Mouse (Mus musculus) brain, embryonic 14.5 days (tissue): ENCODE measurements at regions not wholly inside any gene's neighbourhood (a gene's known extent, or its start where the extent isn't known, plus 50 kb on each side); places are given as distances from the start of the nearest gene placed in this dataset.

ENCODE experiments used
- DNase-seq: peaks from one replicate; pipeline ENCODE4 v3.0.0-alpha.2; 2011; ENCODE audit warnings: low read depth
- CTCF ChIP-seq: fragments of 200-500 bp; IDR thresholded peaks from 2 replicates; pipeline ENCODE4 v1.5.1; 2012; ENCODE audit warnings: inconsistent platforms, mild to moderate bottlenecking, moderate library complexity, borderline replicate concordance; ENCODE audit not compliant: insufficient read depth, insufficient read length; ENCODE audit errors: extremely low read depth
- POLR2A ChIP-seq: fragments of 200-500 bp; IDR thresholded peaks from 2 replicates; pipeline ENCODE4 v1.6.1; 2012; ENCODE audit warnings: mild to moderate bottlenecking, inconsistent platforms, borderline replicate concordance; ENCODE audit not compliant: poor library complexity, insufficient read depth, insufficient read length, severe bottlenecking; ENCODE audit errors: extremely low read depth

DNA sequence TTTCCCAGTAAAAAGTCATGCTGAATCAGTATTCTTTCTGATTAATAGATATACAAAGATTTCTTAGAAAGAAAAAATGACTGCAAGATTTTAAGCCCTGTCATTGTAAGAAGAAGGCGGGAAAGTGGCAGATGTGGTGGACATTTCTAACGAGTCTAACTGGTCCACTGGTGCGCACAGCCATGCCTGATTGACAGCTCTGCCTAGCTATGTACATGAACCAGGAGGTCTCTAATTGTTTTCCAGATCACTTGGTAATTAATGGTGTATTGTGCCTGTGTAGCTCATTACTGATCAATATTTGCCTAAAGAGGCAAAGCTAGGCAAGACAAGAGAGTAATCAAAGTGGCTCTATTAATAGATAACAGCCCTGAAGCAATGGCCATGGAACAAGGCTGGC is 227.5 kb upstream of the Ndst3 start:
- TF ChIP-seq CTCF (no peak), POLR2A (no peak)
- peak; percentile 22 for DNase-seq

DNA sequence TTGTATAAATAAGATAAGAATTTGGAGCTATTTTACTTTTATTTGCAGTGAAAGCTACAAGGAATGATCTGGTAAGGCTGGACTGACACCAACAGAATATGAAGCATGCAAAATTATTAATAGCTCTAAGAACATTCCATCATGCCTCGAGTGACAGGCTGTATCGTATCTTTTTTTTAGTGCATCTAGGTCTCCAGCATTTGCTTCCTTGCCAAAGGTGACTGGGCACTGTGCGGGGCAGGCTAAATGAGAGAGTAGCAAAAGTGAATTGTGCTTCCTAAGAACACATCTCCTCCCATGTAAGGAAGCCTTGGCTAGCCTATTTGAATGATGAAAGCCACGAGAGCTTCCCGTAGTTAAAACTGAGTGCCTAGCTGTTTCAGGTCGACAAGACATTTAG is 261.5 kb upstream of the Ndst3 start:
- no peak for DNase-seq
- no peak for TF ChIP-seq POLR2A
- TF ChIP-seq CTCF = no peak

DNA sequence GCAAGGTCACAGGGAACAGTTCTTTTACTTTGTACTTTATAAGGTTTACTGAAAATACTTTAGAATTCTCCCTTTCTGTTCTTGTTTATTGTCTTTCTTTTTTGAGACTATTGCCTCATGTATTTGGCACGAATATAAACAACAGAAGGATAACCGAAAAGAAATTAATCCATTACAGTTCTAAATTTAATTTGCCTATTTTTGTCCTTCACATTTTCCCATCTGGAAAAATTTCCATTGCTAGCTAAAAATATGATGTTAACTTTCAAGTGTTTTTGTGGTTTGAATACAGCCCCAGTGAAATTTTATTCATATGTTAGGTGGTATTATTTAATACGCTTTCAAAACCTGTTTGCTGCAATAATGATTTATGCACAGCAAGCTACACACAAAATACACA is 276.7 kb upstream of the Ndst3 start:
- DNase-seq = no peak

DNA sequence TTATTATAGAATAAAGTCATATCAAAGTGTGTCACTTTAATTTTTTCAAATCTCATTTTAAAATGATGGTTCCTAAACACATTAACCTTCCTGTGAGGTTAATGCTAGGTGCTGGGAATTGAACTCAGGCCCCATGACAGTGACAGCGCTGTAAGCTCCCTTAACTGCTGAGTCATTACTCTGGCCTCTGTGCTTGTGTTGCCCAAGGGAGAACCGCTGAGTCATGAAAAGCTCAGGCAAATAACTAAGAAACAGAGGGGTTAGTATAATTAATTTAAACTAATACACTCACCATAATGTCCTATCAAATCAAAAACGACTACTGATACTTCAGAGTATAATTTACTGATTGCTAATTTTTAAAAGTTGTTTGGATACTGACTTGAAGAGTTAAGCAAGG is 281.7 kb upstream of the Ndst3 start:
- TF ChIP-seq POLR2A = no peak
- no peak for TF ChIP-seq CTCF

More for the DNA sequence above, 276.7 kb upstream of the Ndst3 start:
- TF ChIP-seq CTCF (no peak), POLR2A (no peak)

DNA sequence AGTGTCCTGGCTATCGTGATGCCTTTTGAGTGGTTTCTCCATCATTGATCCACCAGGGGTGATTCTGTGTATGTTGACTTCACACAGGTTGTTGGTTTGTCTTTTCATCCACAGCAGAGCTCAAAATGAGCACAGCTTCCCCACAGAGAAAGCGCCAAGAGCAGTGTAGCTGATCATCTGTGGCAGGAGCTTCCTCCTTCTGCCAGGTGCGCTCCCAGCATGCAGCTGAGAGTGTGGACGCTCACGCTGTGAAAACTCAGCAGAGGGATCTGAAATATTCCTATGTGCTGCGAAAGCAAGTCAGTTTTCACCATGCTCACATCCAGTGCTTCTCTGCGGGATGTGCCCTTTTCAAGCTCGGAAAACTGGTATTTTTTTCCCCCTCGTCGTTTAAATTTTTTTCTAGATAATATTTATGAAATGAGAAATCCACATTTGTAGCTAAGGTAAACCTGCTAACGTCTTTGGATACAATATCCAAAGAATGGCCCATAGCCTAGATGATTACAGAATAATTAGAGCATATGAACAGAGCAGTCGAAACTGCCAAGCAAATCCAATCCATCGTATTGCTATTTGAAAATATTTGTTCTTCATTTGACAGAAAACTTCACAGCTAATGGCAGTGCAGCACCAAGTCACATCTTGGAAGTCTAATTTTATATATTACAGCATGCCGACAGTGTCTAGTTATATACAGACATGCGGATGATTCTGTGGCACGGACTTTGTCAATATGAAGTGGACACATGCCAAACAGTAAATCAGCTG is 283.3 kb upstream of the Ndst3 start:
- TF ChIP-seq POLR2A (no peak), CTCF (no peak)
- DNase-seq = peak; percentile 69

More for the DNA sequence above, 281.7 kb upstream of the Ndst3 start:
- no peak for DNase-seq

DNA sequence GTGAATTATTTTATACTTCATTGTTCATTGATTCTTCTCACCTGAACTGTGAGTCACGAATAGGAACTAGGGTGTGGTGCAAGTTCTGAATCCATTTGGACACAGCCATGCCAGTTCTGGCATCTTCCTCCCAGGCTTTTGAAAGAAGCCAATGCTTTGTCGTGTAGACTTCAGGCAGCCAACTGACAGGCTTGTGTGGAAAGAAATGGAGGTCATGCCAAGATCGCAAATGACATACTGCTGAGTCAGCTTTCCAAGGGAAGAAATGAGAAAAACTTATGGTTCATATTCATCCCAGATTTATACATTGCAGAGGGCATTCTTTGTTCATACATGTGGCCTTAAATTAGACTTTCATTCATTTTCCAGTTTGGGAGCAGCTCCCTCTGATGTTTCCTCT is 285.8 kb upstream of the Ndst3 start:
- peak; percentile 62 for DNase-seq
- TF ChIP-seq POLR2A (no peak), CTCF (no peak)

DNA sequence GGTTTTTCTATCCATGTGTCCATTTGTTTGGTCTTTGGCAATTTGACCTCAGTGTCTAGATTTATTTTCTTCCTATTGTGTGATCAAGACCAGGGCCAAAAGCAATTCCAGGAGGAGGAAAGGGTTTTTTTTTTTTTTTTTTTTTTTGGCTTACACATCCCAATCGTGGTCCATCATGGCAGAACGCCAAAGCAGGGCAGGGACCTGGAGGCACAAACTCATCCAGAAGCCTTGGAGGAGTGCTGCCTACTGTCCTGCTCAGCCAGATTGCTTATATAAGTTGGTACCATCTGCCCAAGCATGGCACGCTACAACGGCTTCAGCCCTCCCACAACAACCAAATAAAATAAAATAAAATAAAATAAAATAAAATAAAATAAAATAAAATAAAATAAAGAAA is 286.5 kb upstream of the Ndst3 start:
- DNase-seq = peak; percentile 40
- no peak for TF ChIP-seq CTCF
- no peak for TF ChIP-seq POLR2A

DNA sequence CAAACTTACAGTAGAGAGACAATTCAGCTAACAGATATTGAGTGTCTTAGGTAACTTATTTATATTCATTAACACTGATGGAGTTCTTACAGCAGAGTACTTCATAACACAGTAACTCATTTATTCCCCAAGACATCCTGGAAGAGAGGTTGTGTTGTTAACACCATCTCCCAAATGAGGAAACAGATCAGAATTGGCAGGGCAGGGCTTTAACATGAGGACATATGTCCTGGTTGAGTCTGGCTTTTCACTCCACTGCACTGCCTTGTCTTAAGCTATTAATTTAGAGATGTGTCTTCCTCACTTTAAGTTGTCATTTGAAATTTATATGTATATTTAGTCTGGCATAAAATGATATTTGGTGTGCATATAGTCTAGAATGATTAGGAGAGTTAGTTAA is 292.4 kb upstream of the Ndst3 start:
- TF ChIP-seq CTCF (no peak), POLR2A (no peak)
- DNase-seq = peak; percentile 50

DNA sequence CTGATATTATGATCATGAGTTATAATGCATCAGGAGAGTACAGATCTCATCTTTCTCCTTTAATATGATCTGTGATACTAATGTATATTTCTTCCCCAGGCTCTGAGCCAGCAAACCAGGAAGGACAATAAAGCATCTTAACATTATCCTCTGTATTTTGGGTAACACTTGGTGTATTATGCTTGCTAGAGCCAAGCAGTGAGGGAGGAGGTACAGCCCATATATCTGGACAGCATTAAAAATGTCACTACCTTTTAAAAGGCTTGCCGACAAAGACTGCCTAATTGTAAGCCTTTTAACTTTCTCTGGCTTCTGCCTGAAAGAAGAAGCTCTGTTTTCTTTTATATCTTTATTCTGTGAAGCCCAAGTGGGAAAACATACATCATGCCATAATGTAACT is 292.9 kb upstream of the Ndst3 start:
- DNase-seq = no peak
- TF ChIP-seq POLR2A (no peak), CTCF (no peak)

DNA sequence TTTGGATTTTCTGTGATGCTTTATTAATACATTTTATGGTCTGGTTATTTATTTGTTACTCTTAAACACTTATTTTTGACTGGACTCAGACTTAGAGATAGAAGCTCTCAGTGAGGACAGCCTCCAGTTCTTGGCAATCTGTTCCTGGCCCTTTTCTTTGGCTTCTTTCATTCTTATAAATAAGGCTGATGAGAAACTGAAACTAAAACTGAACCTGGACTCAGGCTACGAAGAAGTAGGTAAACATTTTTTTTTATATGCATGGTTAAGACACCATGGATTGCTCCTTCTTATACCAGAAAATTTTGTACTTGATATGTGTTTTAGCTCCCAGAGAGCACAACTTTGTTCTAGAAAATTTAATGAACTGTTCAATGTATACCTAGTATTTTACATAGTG is 293.4 kb upstream of the Ndst3 start:
- no peak for TF ChIP-seq CTCF
- no peak for TF ChIP-seq POLR2A
- DNase-seq = no peak

DNA sequence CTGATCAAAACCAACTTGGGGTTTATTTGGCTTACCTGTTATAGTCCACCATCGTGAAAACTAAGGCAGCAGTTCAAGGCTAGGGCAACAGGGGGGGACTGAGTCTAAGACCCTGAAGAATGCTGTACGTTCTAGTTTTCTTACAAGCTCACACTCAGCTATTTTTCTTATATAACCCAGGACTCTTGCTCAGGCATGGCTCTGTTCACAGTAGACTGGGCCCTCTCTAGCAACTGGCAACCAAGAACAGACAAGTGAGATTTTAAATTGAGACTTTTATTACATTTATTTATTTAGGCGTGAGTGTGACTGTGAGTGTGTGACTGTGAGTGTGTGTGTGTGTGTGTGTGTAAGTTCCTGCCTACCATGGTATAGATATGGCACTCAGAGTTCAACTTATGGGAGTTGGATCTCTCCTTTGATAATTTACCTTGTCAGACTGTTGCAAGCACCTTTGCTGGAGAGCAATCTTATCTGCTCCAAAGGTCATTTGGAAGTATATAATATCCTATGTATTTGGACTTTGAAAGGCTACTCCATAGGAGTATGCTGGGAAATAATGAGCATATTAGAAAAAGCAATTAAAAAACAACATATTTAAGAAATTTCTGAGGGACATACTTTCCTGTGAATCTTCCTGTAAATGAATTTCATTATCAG is 309.4 kb upstream of the Ndst3 start:
- no peak for DNase-seq
- TF ChIP-seq POLR2A = no peak
- no peak for TF ChIP-seq CTCF

DNA sequence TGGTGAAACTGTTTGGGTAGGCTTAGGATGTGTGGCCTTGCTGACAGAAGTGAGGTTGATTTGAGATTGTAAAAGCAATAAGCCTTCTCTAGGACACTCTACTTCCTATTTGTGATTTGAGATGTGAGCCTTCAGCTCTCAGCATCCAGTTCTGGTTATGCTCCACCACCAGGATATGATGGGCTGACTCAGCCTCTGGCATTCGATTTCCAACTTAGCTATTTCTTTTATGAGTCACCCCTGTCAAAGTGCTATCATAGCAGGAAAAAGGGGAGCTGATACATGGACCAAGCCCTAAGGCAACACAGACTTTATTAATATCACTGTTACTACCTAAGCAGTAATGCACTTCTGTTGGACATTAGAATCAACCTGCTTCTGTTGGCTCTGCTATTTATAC is 310.2 kb upstream of the Ndst3 start:
- TF ChIP-seq POLR2A (no peak), CTCF (no peak)
- DNase-seq = no peak
